Mouse (Mus musculus) myocyte (in vitro differentiated cells): Measurements from ENCODE around the gene Ssr3.

Experiments
- E2F4 ChIP-seq: IDR thresholded peaks from one replicate; pipeline ENCODE4 v1.6.1; 2011; ENCODE audit warnings: mild to moderate bottlenecking, control low read depth, moderate library complexity; ENCODE audit not compliant: insufficient read depth
- MAX ChIP-seq: IDR thresholded peaks from one replicate; pipeline ENCODE4 v1.6.1; 2011; ENCODE audit warnings: low read depth, mild to moderate bottlenecking, control low read depth
- MYOD1 ChIP-seq, 3 experiments: IDR thresholded peaks; one replicate each; pipeline ENCODE4 v1.6.1; 2011; ENCODE audit warnings: control low read depth in 2 of 3, low read depth in 2 of 3, mild to moderate bottlenecking in 2 of 3, moderate library complexity in 1 of 3; ENCODE audit not compliant: insufficient read length in 2 of 3, control insufficient read depth in 1 of 3
- MYOG ChIP-seq, 3 experiments: IDR thresholded peaks; one replicate each; pipeline ENCODE4 v1.6.1; 2011; ENCODE audit warnings: control low read depth in 2 of 3, low read depth in 2 of 3, mild to moderate bottlenecking in 2 of 3; ENCODE audit not compliant: insufficient read length in 2 of 3, control insufficient read depth in 1 of 3, insufficient read depth in 1 of 3
- POLR2A ChIP-seq: IDR thresholded peaks from one replicate; pipeline ENCODE4 v1.6.1; 2011; ENCODE audit warnings: low read depth, mild to moderate bottlenecking, control low read depth, moderate library complexity; ENCODE audit not compliant: insufficient read length
- REST ChIP-seq: IDR thresholded peaks from one replicate; pipeline ENCODE4 v1.6.1; 2011; ENCODE audit warnings: mild to moderate bottlenecking, control low read depth, moderate library complexity; ENCODE audit not compliant: insufficient read depth, insufficient read length
- TCF12 ChIP-seq: IDR thresholded peaks from one replicate; pipeline ENCODE4 v1.6.1; 2011; ENCODE audit warnings: mild to moderate bottlenecking, control low read depth; ENCODE audit not compliant: poor library complexity, insufficient read depth, severe bottlenecking
- TCF3 ChIP-seq: IDR thresholded peaks from one replicate; pipeline ENCODE4 v1.6.1; 2011; ENCODE audit warnings: low read depth, control low read depth; ENCODE audit not compliant: insufficient read length

GRCm38 (mm10) chr3:65441586-65442111 is 49.2 kb upstream of the Ssr3 start:
- TF ChIP-seq MYOD1 (IDR thresholded peaks at IDR 0.05; ENCODE audit: control insufficient read depth in 1 of 3, insufficient read length in 2 of 3, low read depth in 2 of 3) (peak in 1 of 3 experiments; percentile 29), MAX (no peak), MYOG (IDR thresholded peaks at IDR 0.05; ENCODE audit: control insufficient read depth in 1 of 3, insufficient read depth in 1 of 3, insufficient read length in 2 of 3, low read depth in 2 of 3) (no peak), POLR2A (no peak), REST (no peak), TCF3 (no peak), E2F4 (no peak), TCF12 (no peak)
